Mouse (Mus musculus) embryo, embryonic 11 days (tissue): ENCODE results near the gene Igdcc4.

Experiments
- DNase-seq: peaks from one replicate; pipeline ENCODE4 v3.0.0-alpha.2; 2015

Igdcc4 gene

GRCm38 (mm10) chr9:65113694-65114093 lies 12.4 kb downstream of the Igdcc4 start:
- no peak for DNase-seq

- DNase-seq = no peak
These were observed 14.6 kb downstream of the Igdcc4 start for GRCm38 (mm10) chr9:65115891-65116290.

GRCm38 (mm10) chr9:65117516-65117915 lies 16.2 kb downstream of the Igdcc4 start:
- DNase-seq = no peak

GRCm38 (mm10) chr9:65120935-65121334 lies 19.6 kb downstream of the Igdcc4 start:
- DNase-seq = peak; percentile 87

GRCm38 (mm10) chr9:65122545-65122944 lies 21.3 kb downstream of the Igdcc4 start:
- DNase-seq = peak; percentile 49

- DNase-seq = peak; percentile 92
These were observed 22.4 kb downstream of the Igdcc4 start for GRCm38 (mm10) chr9:65123552-65124168.

GRCm38 (mm10) chr9:65128123-65128815 lies 27.0 kb downstream of the Igdcc4 start:
- peak; percentile 92 for DNase-seq

- no peak for DNase-seq
These were observed 30.4 kb downstream of the Igdcc4 start for GRCm38 (mm10) chr9:65131717-65132116.

GRCm38 (mm10) chr9:65133739-65134138 lies 32.5 kb downstream of the Igdcc4 start:
- peak; percentile 84 for DNase-seq

GRCm38 (mm10) chr9:65135126-65135525 lies 33.8 kb downstream of the Igdcc4 start:
- no peak for DNase-seq

GRCm38 (mm10) chr9:65140491-65140890 lies 39.2 kb downstream of the Igdcc4 start:
- DNase-seq = no peak

GRCm38 (mm10) chr9:65140936-65141305 lies 39.6 kb downstream of the Igdcc4 start, which contains the start of gene Igdcc3:
Gene Igdcc3, plus strand, starts transcription at chr9:65141189.
- DNase-seq = peak; percentile 95

- peak; percentile 73 for DNase-seq
These were observed 40.2 kb downstream of the Igdcc4 start for GRCm38 (mm10) chr9:65141306-65141975.

- DNase-seq = peak; percentile 79
These were observed 40.7 kb downstream of the Igdcc4 start for GRCm38 (mm10) chr9:65141976-65142318.

GRCm38 (mm10) chr9:65142399-65142798 lies 41.1 kb downstream of the Igdcc4 start:
- DNase-seq = peak; percentile 81

GRCm38 (mm10) chr9:65146001-65146400 lies 44.7 kb downstream of the Igdcc4 start:
- DNase-seq = no peak

GRCm38 (mm10) chr9:65148507-65148906 lies 47.2 kb downstream of the Igdcc4 start:
- no peak for DNase-seq

GRCm38 (mm10) chr9:65152711-65153330 lies 51.5 kb downstream of the Igdcc4 start:
- DNase-seq = no peak

- peak; percentile 79 for DNase-seq
These were observed 52.0 kb downstream of the Igdcc4 start for GRCm38 (mm10) chr9:65153331-65153711.

- peak; percentile 53 for DNase-seq
These were observed 53.6 kb downstream of the Igdcc4 start for GRCm38 (mm10) chr9:65154692-65155455.

GRCm38 (mm10) chr9:65156604-65157003 lies 55.3 kb downstream of the Igdcc4 start:
- peak; percentile 51 for DNase-seq

- peak; percentile 67 for DNase-seq
These were observed 56.3 kb downstream of the Igdcc4 start for GRCm38 (mm10) chr9:65157631-65158030.

- DNase-seq = no peak
These were observed 59.9 kb downstream of the Igdcc4 start for GRCm38 (mm10) chr9:65161188-65161587.
